Mouse (Mus musculus): ENCODE measurements around the gene Sh3rf3.

DNA sequence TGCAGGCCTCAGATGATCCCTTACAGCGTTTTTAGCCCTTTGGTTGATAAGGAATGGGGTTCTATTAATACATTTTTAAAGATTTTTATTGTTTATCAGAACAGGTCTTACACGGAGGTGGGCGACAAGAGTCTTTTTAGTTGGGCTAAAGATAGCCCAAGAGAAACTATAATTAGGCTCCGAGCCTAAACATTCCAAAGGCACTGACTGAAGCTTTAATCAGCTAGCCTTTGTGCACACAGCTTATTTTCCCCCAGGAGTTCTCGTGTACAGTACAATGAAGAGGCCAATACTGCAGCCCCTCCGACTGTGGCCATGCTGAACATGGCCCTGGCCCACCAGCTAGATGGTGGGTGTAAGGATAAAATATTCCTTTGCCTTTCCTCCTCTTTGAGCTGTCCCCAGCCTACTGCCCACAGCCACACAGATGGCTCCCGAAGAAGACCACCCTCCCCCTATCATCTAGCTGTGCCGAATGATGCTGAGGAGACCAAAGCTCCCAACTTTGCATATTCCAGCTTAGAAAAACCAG, 320.4 kb downstream of the Sh3rf3 start:
- TF ChIP-seq ZC3H11A (IDR thresholded peaks at IDR 0.05; ENCODE audit: borderline replicate concordance, low read depth, low read length) (no peak), HCFC1 (IDR thresholded peaks at IDR 0.05; ENCODE audit: borderline replicate concordance, insufficient read depth, low read length) (no peak), MAFK (IDR thresholded peaks at IDR 0.05; ENCODE audit: insufficient read depth, low read depth, low read length) (no peak)
